Mouse (Mus musculus) adrenal gland, postnatal 4 days (tissue): ENCODE data around the gene Otud7b. TPM values are rescaled to one million over a fixed set of nuclear protein-coding genes. Genes with fewer than 3 reads are reported as not detected.

Experiments
- total RNA-seq, 2 experiments: library from RNA; stranded (reverse); gene quantifications; 2 replicates each; pipeline ENCODE4 v1.2.3; 2021

The Otud7b gene
- total RNA-seq, 2 experiments from 2014 or later, result 35.4 to 43.6 TPM

Other genes starting within 250 kb of the Otud7b start
- gene Prpf3, start 248.6 kb upstream of the Otud7b start, total RNA-seq, result 10 to 100 TPM; 31.9 to 34.7 TPM
- gene Mrps21, start 233.0 kb upstream of the Otud7b start, total RNA-seq, result 100 to 1,000 TPM; 178 to 200 TPM
- 1 to 10 TPM; 1.7 to 2.2 TPM for gene Ciart, start 222.3 kb upstream of the Otud7b start, total RNA-seq
- 10 to 100 TPM; 21.3 to 21.5 TPM for gene BC028528, start 212.5 kb upstream of the Otud7b start, total RNA-seq
- gene Aph1a, start 210.6 kb upstream of the Otud7b start, total RNA-seq, result 100 to 1,000 TPM; 156 to 163 TPM
- gene Car14, start 199.8 kb upstream of the Otud7b start, total RNA-seq, result 1 to 10 TPM; 2.3 to 2.5 TPM
- 100 to 1,000 TPM; 145 to 146 TPM for gene Anp32e, start 175.3 kb upstream of the Otud7b start, total RNA-seq
- gene Plekho1, start 108.5 kb upstream of the Otud7b start, total RNA-seq, result 10 to 100 TPM; 38.5 to 41.6 TPM
- 10 to 100 TPM; 32.9 to 39.4 TPM for gene Vps45, start 46.1 kb upstream of the Otud7b start, total RNA-seq
- gene Mtmr11, start 57.5 kb downstream of the Otud7b start, total RNA-seq, result 10 to 100 TPM; 15.0 to 22.2 TPM
- 10 to 100 TPM; 68.9 to 76.8 TPM for gene Sf3b4, start 67.8 kb downstream of the Otud7b start, total RNA-seq
- gene Sv2a, start 76.6 kb downstream of the Otud7b start, total RNA-seq, result 10 to 100 TPM; 18.1 to 24.7 TPM
- 10 to 100 TPM; 30.6 to 33.1 TPM for gene Bola1, start 115.2 kb downstream of the Otud7b start, total RNA-seq
- 10 to 100 TPM; 27.8 to 28.5 TPM for gene Hist2h2ab, start 115.3 kb downstream of the Otud7b start, total RNA-seq
- gene Hist2h2ac, start 116.4 kb downstream of the Otud7b start, total RNA-seq, result 100 to 1,000 TPM; 211 to 243 TPM
- 10 to 100 TPM; 12.4 to 13.7 TPM for gene Hist2h2be, start 116.6 kb downstream of the Otud7b start, total RNA-seq
- 100 to 1,000 TPM; 197 to 262 TPM for gene Hist2h3c2, start 134.6 kb downstream of the Otud7b start, total RNA-seq
- 1,000 to 10,000 TPM; 1,421 to 1,566 TPM for gene Hist2h2aa2, start 135.7 kb downstream of the Otud7b start, total RNA-seq
- gene Hist2h2aa1, start 141.0 kb downstream of the Otud7b start, total RNA-seq, result 10 to 100 TPM; 34.3 to 35.1 TPM
- gene Hist2h3c1, start 142.2 kb downstream of the Otud7b start, total RNA-seq, result 1 to 10 TPM in 1 of 2 experiments, under 1 TPM in 1; 0.98 to 1.6 TPM
- gene Hist2h4, start 158.8 kb downstream of the Otud7b start, total RNA-seq, result 100 to 1,000 TPM in 1 of 2 experiments, 10 to 100 TPM in 1; 97.3 to 110 TPM
- gene Hist2h3b, start 164.1 kb downstream of the Otud7b start, total RNA-seq, result 1,000 to 10,000 TPM in 1 of 2 experiments, 100 to 1,000 TPM in 1; 924 to 1,090 TPM
- 100 to 1,000 TPM; 801 to 997 TPM for gene Hist2h2bb, start 165.2 kb downstream of the Otud7b start, total RNA-seq
- gene Fcgr1, start 189.4 kb downstream of the Otud7b start, total RNA-seq, result 1 to 10 TPM; 1.1 to 1.8 TPM